12 mouse cellular contexts compared by ENCODE assay signal in genomic region chr4:23234960-23235359, GRCm38 (mm10).
"Had no signal": no experiment of that assay in that cellular context is flagged by ENCODE, and none has a peak within 500 bp of the region (broad histone marks: within the 10 kb centered on the region; RNA-seq: fewer than 3 reads in every experiment).

No protein-coding gene starts in this region.

- H3K27me3 ChIP-seq: kidney, embryonic 15.5 days; limb, embryonic 13.5 days; liver, embryonic 12.5 days; liver, embryonic 15.5 days; lung, embryonic 15.5 days; megakaryocyte, embryonic 14.5 days; midbrain, embryonic 15.5 days; neural tube, embryonic 12.5 days; neural tube, embryonic 15.5 days; stomach, embryonic 15.5 days had no signal

- H3K9me3 ChIP-seq: kidney, embryonic 15.5 days; limb, embryonic 10.5 days; limb, embryonic 13.5 days; liver, embryonic 12.5 days; liver, embryonic 15.5 days; lung, embryonic 15.5 days; megakaryocyte, embryonic 14.5 days; midbrain, embryonic 10.5 days; midbrain, embryonic 15.5 days; neural tube, embryonic 12.5 days; neural tube, embryonic 15.5 days; stomach, embryonic 15.5 days had no signal

- H3K9ac ChIP-seq: kidney, embryonic 15.5 days; limb, embryonic 13.5 days; liver, embryonic 12.5 days; liver, embryonic 15.5 days; lung, embryonic 15.5 days; midbrain, embryonic 15.5 days; neural tube, embryonic 12.5 days; neural tube, embryonic 15.5 days; stomach, embryonic 15.5 days had no signal

- H3K4me2 ChIP-seq: kidney, embryonic 15.5 days; limb, embryonic 13.5 days; liver, embryonic 12.5 days; liver, embryonic 15.5 days; lung, embryonic 15.5 days; midbrain, embryonic 15.5 days; neural tube, embryonic 12.5 days; neural tube, embryonic 15.5 days; stomach, embryonic 15.5 days had no signal

- ATAC-seq: liver, embryonic 12.5 days; midbrain, embryonic 15.5 days had no signal

- H3K36me3 ChIP-seq: kidney, embryonic 15.5 days; limb, embryonic 10.5 days; limb, embryonic 13.5 days; liver, embryonic 12.5 days; liver, embryonic 15.5 days; lung, embryonic 15.5 days; midbrain, embryonic 10.5 days; midbrain, embryonic 15.5 days; neural tube, embryonic 12.5 days; neural tube, embryonic 15.5 days; stomach, embryonic 15.5 days had no signal

- H3K4me3 ChIP-seq: kidney, embryonic 15.5 days; limb, embryonic 10.5 days; limb, embryonic 13.5 days; liver, embryonic 12.5 days; liver, embryonic 15.5 days; lung, embryonic 15.5 days; megakaryocyte, embryonic 14.5 days; midbrain, embryonic 10.5 days; midbrain, embryonic 15.5 days; neural tube, embryonic 12.5 days; neural tube, embryonic 15.5 days; stomach, embryonic 15.5 days had no signal

- H3K4me1 ChIP-seq: kidney, embryonic 15.5 days; limb, embryonic 10.5 days; limb, embryonic 13.5 days; liver, embryonic 12.5 days; liver, embryonic 15.5 days; lung, embryonic 15.5 days; megakaryocyte, embryonic 14.5 days; midbrain, embryonic 10.5 days; midbrain, embryonic 15.5 days; neural tube, embryonic 12.5 days; neural tube, embryonic 15.5 days; stomach, embryonic 15.5 days had no signal

- H3K27ac ChIP-seq: kidney, embryonic 15.5 days; limb, embryonic 10.5 days; limb, embryonic 13.5 days; liver, embryonic 12.5 days; liver, embryonic 15.5 days; lung, embryonic 15.5 days; midbrain, embryonic 10.5 days; midbrain, embryonic 15.5 days; neural tube, embryonic 12.5 days; neural tube, embryonic 15.5 days; stomach, embryonic 15.5 days had no signal
